Mouse (Mus musculus) MEL (cell line): ENCODE measurements around the gene Pmf1. TPM values are rescaled to one million over a fixed set of nuclear protein-coding genes. Genes with fewer than 3 reads are reported as not detected.

Source experiments
- DNase-seq: peaks from one replicate; pipeline ENCODE4 v3.0.0; 2011; ENCODE audit warnings: low read depth, low spot score
- H3K27ac ChIP-seq: 2 replicates; pipeline ENCODE4 v1.5.1; 2012; ENCODE audit warnings: low read depth, mild to moderate bottlenecking, control low read depth, low read length, moderate library complexity; ENCODE audit not compliant: control insufficient read depth
- H3K27me3 ChIP-seq, 2 experiments: fragments of 150-350 bp in 1 of 2; sonication (generic) in 1 of 2; 2 replicates each; pipeline ENCODE4 v1.6.1; 2012; ENCODE audit warnings: low read length in 2 of 2, mild to moderate bottlenecking in 2 of 2, improper control_type of control experiment in 1 of 2, moderate library complexity in 1 of 2; ENCODE audit not compliant: insufficient read depth in 2 of 2, control insufficient read depth in 1 of 2
- H3K36me3 ChIP-seq, 2 experiments: 2 replicates each; pipeline ENCODE4 v1.6.1; 2012 to 2014; ENCODE audit warnings: low read length in 2 of 2, improper control_type of control experiment in 1 of 2, inconsistent platforms in 1 of 2, mild to moderate bottlenecking in 1 of 2; ENCODE audit not compliant: insufficient read depth in 2 of 2, control insufficient read depth in 1 of 2
- H3K4me1 ChIP-seq, 2 experiments: fragments of 150-350 bp in 1 of 2; sonication (generic) in 1 of 2; 2 replicates each; pipeline ENCODE4 v1.6.1; 2012; ENCODE audit warnings: low read length in 2 of 2, improper control_type of control experiment in 1 of 2, mild to moderate bottlenecking in 1 of 2; ENCODE audit not compliant: insufficient read depth in 2 of 2, control insufficient read depth in 1 of 2
- H3K4me3 ChIP-seq, 2 experiments: fragments of 150-350 bp in 1 of 2; sonication (generic) in 1 of 2; 2 replicates each; pipeline ENCODE4 v1.5.1; 2012; ENCODE audit warnings: low read depth in 2 of 2, low read length in 2 of 2, mild to moderate bottlenecking in 2 of 2, moderate library complexity in 2 of 2, control low read depth in 1 of 2, improper control_type of control experiment in 1 of 2; ENCODE audit not compliant: control insufficient read depth in 1 of 2, insufficient read depth in 1 of 2
- H3K79me2 ChIP-seq: 2 replicates; pipeline ENCODE4 v1.6.1; 2012; ENCODE audit warnings: mild to moderate bottlenecking, low read length, moderate library complexity; ENCODE audit not compliant: control insufficient read depth, poor library complexity, insufficient read depth
- H3K9ac ChIP-seq: 2 replicates; pipeline ENCODE4 v1.6.1; 2012; ENCODE audit warnings: low read depth, mild to moderate bottlenecking, control low read depth, low read length, moderate library complexity; ENCODE audit not compliant: control insufficient read depth, poor library complexity, severe bottlenecking
- H3K9me3 ChIP-seq: fragments of 150-350 bp; sonication (generic); replicated peaks from 2 replicates; pipeline ENCODE4 v1.6.1; 2012; ENCODE audit warnings: mild to moderate bottlenecking, low read length, improper control_type of control experiment, moderate library complexity; ENCODE audit not compliant: insufficient read depth
- CHD1 ChIP-seq: IDR thresholded peaks from 2 replicates; pipeline ENCODE4 v1.6.1; 2012; ENCODE audit warnings: low read depth, mild to moderate bottlenecking, inconsistent platforms, low read length, improper control_type of control experiment
- CTCF ChIP-seq, 3 experiments: IDR thresholded peaks in 2 of 3; conservative IDR thresholded peaks in 1 of 3; 2 replicates each; pipeline ENCODE4 v1.5.1; 2011 to 2012; ENCODE audit warnings: low read length in 3 of 3, low read depth in 2 of 3, mild to moderate bottlenecking in 2 of 3, improper control_type of control experiment in 1 of 3, inconsistent platforms in 1 of 3, mixed read lengths in 1 of 3, moderate library complexity in 1 of 3; ENCODE audit not compliant: control insufficient read depth in 1 of 3, insufficient read depth in 1 of 3, poor library complexity in 1 of 3, severe bottlenecking in 1 of 3
- MAFK ChIP-seq: IDR thresholded peaks from 2 replicates; pipeline ENCODE4 v1.6.1; 2011; ENCODE audit warnings: low read depth, mild to moderate bottlenecking, low read length, improper control_type of control experiment, borderline replicate concordance
- MAX ChIP-seq: IDR thresholded peaks from 2 replicates; pipeline ENCODE4 v1.6.1; 2011; ENCODE audit warnings: low read length, improper control_type of control experiment
- MEF2A ChIP-seq: IDR thresholded peaks from 2 replicates; pipeline ENCODE4 v1.6.1; 2014; ENCODE audit warnings: low read depth, mild to moderate bottlenecking, inconsistent platforms, low read length, improper control_type of control experiment; ENCODE audit not compliant: poor library complexity, insufficient replicate concordance, severe bottlenecking; ENCODE audit errors: extremely low read depth
- MXI1 ChIP-seq: IDR thresholded peaks from 2 replicates; pipeline ENCODE4 v1.6.1; 2011; ENCODE audit warnings: mild to moderate bottlenecking, low read depth, low read length, improper control_type of control experiment
- MYB ChIP-seq: IDR thresholded peaks from 2 replicates; pipeline ENCODE4 v1.6.1; 2011; ENCODE audit warnings: mild to moderate bottlenecking, low read depth, low read length, improper control_type of control experiment
- POLR2A ChIP-seq, 2 experiments: IDR thresholded peaks; 2 replicates each; pipeline ENCODE4 v1.6.1; 2011 to 2012; ENCODE audit warnings: low read length in 2 of 2, mild to moderate bottlenecking in 2 of 2, control low read depth in 1 of 2, improper control_type of control experiment in 1 of 2, low read depth in 1 of 2, moderate library complexity in 1 of 2; ENCODE audit not compliant: control insufficient read depth in 1 of 2, insufficient read depth in 1 of 2, poor library complexity in 1 of 2
- POLR2AphosphoS2 ChIP-seq: IDR thresholded peaks from 2 replicates; pipeline ENCODE4 v1.6.1; 2011; ENCODE audit warnings: low read length, improper control_type of control experiment
- RCOR1 ChIP-seq: IDR thresholded peaks from 2 replicates; pipeline ENCODE4 v1.6.1; 2012; ENCODE audit warnings: low read depth, mild to moderate bottlenecking, inconsistent platforms, low read length, improper control_type of control experiment
- SMC3 ChIP-seq: IDR thresholded peaks from 2 replicates; pipeline ENCODE4 v1.6.1; 2011; ENCODE audit warnings: low read depth, low read length, improper control_type of control experiment
- UBTF ChIP-seq: IDR thresholded peaks from 2 replicates; pipeline ENCODE4 v1.6.1; 2012; ENCODE audit warnings: low read depth, mild to moderate bottlenecking, inconsistent platforms, low read length, improper control_type of control experiment, moderate library complexity, borderline replicate concordance; ENCODE audit not compliant: insufficient read depth
- USF1 ChIP-seq: IDR thresholded peaks from 2 replicates; pipeline ENCODE4 v1.6.1; 2014; ENCODE audit warnings: low read depth, mild to moderate bottlenecking, inconsistent platforms, low read length, improper control_type of control experiment, moderate library complexity
- ZC3H11A ChIP-seq: IDR thresholded peaks from 2 replicates; pipeline ENCODE4 v1.6.1; 2012; ENCODE audit warnings: low read depth, mild to moderate bottlenecking, inconsistent platforms, low read length, improper control_type of control experiment
- ZKSCAN1 ChIP-seq: IDR thresholded peaks from 2 replicates; pipeline ENCODE4 v1.6.1; 2012; ENCODE audit warnings: low read depth, mild to moderate bottlenecking, inconsistent platforms, low read length, improper control_type of control experiment, moderate library complexity
- polyA plus RNA-seq, 2 experiments: library from polyadenylated mRNA; stranded (reverse) in 1 of 2; unstranded in 1 of 2; fragments of >175 nt in 1 of 2; fragments of >200 nt in 1 of 2; gene quantifications; 2 replicates each; pipeline versions ENCODE4 v1.2.1 to v1.2.4; 2012; ENCODE audit warnings: low replicate concordance in 2 of 2, low read depth in 1 of 2; ENCODE audit not compliant: insufficient read length in 2 of 2, insufficient read depth in 1 of 2, missing spikeins in 1 of 2
- total RNA-seq: library from RNA; depleted of rRNA; stranded (reverse); fragments of 300-350 nt; gene quantifications from 2 replicates; pipeline ENCODE4 v1.2.3, GENCODE M21; 2012

Pmf1 gene
- total and polyA plus RNA-seq, 3 experiments: 144 to 357 TPM; not detected in 1

DNA sequence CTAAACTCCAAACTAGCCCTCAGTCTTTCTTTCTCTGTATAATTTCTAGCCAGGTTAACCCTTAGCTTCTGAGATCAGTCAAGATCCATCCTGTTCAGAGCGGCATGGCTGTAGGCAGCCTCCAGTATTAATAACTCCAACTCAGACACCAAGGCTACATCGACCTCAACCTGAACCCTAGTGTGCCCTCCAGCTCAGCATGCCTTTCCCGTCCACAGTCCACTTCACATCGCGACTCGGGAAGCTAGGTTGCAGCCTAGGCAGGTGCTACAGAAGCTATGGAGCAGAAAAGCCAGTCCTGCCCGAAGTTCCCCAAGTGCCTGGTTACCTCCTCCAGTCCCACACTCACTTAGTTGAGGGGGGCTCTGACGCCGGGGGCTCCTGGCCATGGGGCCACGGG is 27.3 kb upstream of the Pmf1 start:
- DNase-seq: no peak
- Histone ChIP-seq H3K9ac (no peak overlapping the region), H3K4me1 (no peaks in the 10 kb centered on the region), H3K27me3 (no peaks in the 10 kb centered on the region), H3K9me3 (no peaks in the 10 kb centered on the region), H3K4me3 (no peak overlapping the region), H3K79me2 (no peaks in the 10 kb centered on the region), H3K36me3 (no peaks in the 10 kb centered on the region), H3K27ac (no peak overlapping the region)
- TF ChIP-seq POLR2AphosphoS2 (no peak), MEF2A (no peak), ZKSCAN1 (no peak), UBTF (no peak), USF1 (no peak)
- TF ChIP-seq, all 39 proteins: peak for 0

DNA sequence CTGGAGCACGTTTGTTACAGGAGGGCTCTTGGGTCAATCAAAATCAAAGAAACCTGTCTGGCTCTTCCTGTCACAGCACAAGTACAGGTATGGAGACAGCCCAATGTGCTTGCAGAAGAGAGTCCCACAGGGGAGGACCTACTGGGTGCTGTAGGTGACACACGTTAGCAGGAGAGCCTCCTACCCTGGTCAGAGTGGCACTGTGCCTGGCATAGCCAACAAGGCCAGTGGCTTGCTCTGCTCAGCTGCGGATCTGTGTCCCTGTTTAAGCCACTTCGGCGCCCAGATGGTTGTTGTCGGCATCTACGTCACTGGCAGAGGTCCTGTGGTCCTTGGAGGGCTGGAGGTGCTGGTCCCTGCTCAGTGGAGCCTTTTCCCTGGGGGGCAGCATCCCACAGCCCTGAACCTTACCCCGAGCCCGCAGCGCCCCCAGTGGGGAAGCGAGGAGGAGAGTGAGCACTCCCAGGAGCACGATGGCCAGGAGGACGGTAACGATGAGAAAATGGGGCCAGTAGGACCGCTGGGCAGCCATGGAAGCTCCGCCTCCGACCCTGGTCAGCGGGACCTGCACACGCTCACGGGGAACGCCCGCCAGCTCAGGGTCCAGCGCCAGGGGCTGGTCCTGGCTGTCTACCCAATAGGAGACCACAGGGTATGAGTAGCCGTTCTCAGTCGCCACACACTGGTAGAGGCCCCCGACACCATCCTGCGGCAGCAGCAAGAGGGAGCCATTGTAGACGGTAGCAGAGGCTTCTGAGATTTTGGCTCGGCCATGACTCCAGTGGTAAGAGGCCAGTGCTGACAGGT is 26.5 kb upstream of the Pmf1 start:
- no peaks in the 10 kb centered on the region for H3K79me2 ChIP-seq
- H3K36me3 ChIP-seq: no peaks in the 10 kb centered on the region
- no peaks in the 10 kb centered on the region for H3K27me3 ChIP-seq
- no peak for TF ChIP-seq MXI1
- peak in 1 of 3 experiments; percentile 39; a peak in 1 of 6 replicates for TF ChIP-seq CTCF (IDR thresholded peaks at IDR 0.05 in 2 of 3, conservative IDR thresholded peaks at IDR 0.05 in 1 of 3; ENCODE audit: control insufficient read depth in 1 of 3, insufficient read depth in 1 of 3, low read depth in 2 of 3, low read length in 3 of 3, poor library complexity in 1 of 3, severe bottlenecking in 1 of 3)
- TF ChIP-seq MAX: no peak
- TF ChIP-seq MYB: no peak
- TF ChIP-seq USF1: no peak
- no peak overlapping the region for H3K9ac ChIP-seq
- no peaks in the 10 kb centered on the region for H3K9me3 ChIP-seq
- H3K27ac ChIP-seq: no peak overlapping the region
- no peak for DNase-seq
- no peaks in the 10 kb centered on the region for H3K4me1 ChIP-seq
- H3K4me3 ChIP-seq: no peak overlapping the region

DNA sequence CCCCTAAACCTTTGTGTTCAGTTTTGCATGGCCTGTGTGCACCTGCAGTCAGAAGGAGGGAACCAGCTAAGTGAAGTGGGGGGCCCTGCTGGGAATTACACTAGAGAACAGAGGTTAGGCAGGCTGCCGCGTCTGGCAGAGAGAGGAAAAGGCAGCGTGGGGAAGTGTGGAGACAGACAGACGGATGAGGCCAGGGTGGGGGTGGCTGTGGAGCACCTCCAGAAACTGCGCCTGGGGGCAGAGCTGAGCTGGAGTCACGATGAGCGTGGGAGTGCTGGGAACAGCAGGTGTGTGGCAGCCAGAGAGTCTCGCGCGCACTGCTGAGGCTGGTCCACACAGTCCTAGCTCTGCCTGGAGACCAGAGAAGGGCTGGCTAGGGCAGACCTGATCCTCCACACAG is 25.4 kb upstream of the Pmf1 start:
- H3K4me1 ChIP-seq: no peaks in the 10 kb centered on the region
- H3K36me3 ChIP-seq: no peaks in the 10 kb centered on the region
- DNase-seq: no peak
- H3K9ac ChIP-seq: no peak overlapping the region
- no peak for TF ChIP-seq POLR2A (IDR thresholded peaks at IDR 0.05; ENCODE audit: control insufficient read depth in 1 of 2, insufficient read depth in 1 of 2, low read depth in 1 of 2, low read length in 2 of 2, poor library complexity in 1 of 2)
- no peak for TF ChIP-seq RCOR1
- no peak for TF ChIP-seq MXI1
- TF ChIP-seq ZC3H11A: no peak
- no peak for TF ChIP-seq CHD1
- no peak for TF ChIP-seq MAFK
- no peak for TF ChIP-seq SMC3
- no peaks in the 10 kb centered on the region for H3K9me3 ChIP-seq
- no peaks in the 10 kb centered on the region for H3K27me3 ChIP-seq
- H3K79me2 ChIP-seq: no peaks in the 10 kb centered on the region
- H3K4me3 ChIP-seq: no peak overlapping the region
- H3K27ac ChIP-seq: no peak overlapping the region
